ENCODE assay signal across 8 mouse cellular contexts in the genomic region with DNA sequence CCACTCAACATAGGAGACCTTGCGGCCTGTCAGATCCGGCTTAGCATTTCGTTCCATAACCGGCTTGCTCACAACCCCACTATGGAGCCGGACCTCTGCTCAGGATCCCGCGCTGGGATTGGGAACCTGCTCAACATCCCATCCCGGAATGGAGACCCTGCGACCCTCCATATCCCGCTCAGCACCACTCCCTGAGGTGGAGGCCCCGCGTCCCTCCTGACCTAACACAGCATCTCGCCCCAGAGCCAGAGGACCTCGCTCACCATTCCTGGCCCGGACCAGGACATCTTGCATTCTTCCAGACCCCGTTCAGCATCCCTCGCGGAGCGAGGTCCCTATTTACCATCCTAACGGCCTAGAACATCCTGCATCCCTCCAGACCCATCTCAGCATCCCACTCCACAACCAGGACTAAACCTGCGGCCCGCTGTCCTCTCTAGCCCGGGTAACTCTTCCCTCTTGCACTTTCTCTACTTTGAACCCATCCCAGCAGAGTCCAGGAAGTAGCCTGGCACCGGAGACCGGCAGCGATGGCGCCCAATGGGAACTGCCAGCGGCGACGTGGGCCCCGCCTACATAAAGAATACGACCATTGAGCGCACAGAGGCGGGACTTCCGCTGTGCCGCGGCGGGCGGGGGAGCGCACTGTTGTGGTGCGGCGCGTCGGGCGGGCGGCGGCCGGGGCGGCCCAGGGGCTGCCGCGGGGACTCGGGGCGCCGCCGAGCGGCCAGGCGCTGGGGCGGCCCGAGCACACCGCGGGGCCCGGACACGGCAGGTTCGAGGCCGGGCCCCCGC. TPM values are rescaled to one million over a fixed set of nuclear protein-coding genes. Genes with fewer than 3 reads are reported as not detected.
DNase-seq lines count a peak whose midpoint lies in the region; ATAC-seq and TF ChIP-seq lines count a peak whose summit lies in the region.

A gene (plus strand): TSS at position 667 of the 795 bp plus-strand sequence.

- intact Hi-C loops in heart, postnatal 14 days (cut with DNase I): no loop called here

- TF ChIP-seq EP300 in ES-Bruce4 (IDR thresholded peaks at IDR 0.05; ENCODE audit: insufficient read depth, low read depth, low read length): no peak

- TF ChIP-seq POLR2A in ES-Bruce4 (IDR thresholded peaks at IDR 0.05; ENCODE audit: insufficient read depth, low read length): no peak

- H3K4me2 ChIP-seq in forebrain, embryonic 14.5 days (ENCODE audit: low read length): peak within 1 kb of the TSS; percentile 98
- peak within 1 kb of the TSS; percentile 95 for H3K4me2 ChIP-seq in neural tube, embryonic 15.5 days

- peak; percentile 97 for ATAC-seq in cerebellum, adult (ENCODE audit: insufficient number of reproducible peaks, low FRiP score, low TSS enrichment)
- peak; percentile 98 for ATAC-seq in forebrain, embryonic 14.5 days
- peak; percentile 98 for ATAC-seq in neural tube, embryonic 15.5 days (ENCODE audit: low FRiP score)

- no peaks in the 10 kb centered on the region for H3K9me3 ChIP-seq in ES-Bruce4 (replicated peaks; ENCODE audit: control insufficient read depth, insufficient read depth, low read length, poor library complexity, severe bottlenecking)
- H3K9me3 ChIP-seq in forebrain, embryonic 14.5 days (replicated peaks; ENCODE audit: control insufficient read depth, low read length): no peaks in the 10 kb centered on the region
- no peaks in the 10 kb centered on the region for H3K9me3 ChIP-seq in neural tube, embryonic 15.5 days (replicated peaks)

- peak within 1 kb of the TSS; percentile 91 for H3K9ac ChIP-seq in ES-Bruce4 (ENCODE audit: low read depth, poor library complexity, severe bottlenecking)
- H3K9ac ChIP-seq in forebrain, embryonic 14.5 days (ENCODE audit: low read length): peak within 1 kb of the TSS; percentile 87
- peak within 1 kb of the TSS; percentile 88 for H3K9ac ChIP-seq in neural tube, embryonic 15.5 days (replicated peaks)

- no peaks in the 10 kb centered on the region; the same call in 1 of the 2 replicates for H3K27me3 ChIP-seq in ES-Bruce4 (ENCODE audit: control insufficient read depth, insufficient read depth, low read length, poor library complexity, severe bottlenecking)
- H3K27me3 ChIP-seq in forebrain, embryonic 14.5 days (replicated peaks; ENCODE audit: control insufficient read depth, insufficient read depth, low read length): no peaks in the 10 kb centered on the region
- no peaks in the 10 kb centered on the region for H3K27me3 ChIP-seq in neural tube, embryonic 15.5 days (replicated peaks)

- under 1% methylated on average over 66 of the region's 66 CpGs for WGBS in forebrain, embryonic 14.5 days
- WGBS in neural tube, embryonic 15.5 days: under 1% methylated on average over 64 of the region's 66 CpGs

- peak; percentile 97 for DNase-seq in forebrain, embryonic 14.5 days (ENCODE audit: low spot score)
- peak; percentile 98 for DNase-seq in heart, postnatal 14 days
- DNase-seq in layer of hippocampus, adult 11-12 months (ENCODE audit: low spot score): peak; percentile 97
- DNase-seq in lung, adult 18-20 months: peak; percentile 97
- DNase-seq in testis, postnatal 14 days (ENCODE audit: low spot score): peak; percentile 95

- H3K36me3 ChIP-seq in ES-Bruce4 (ENCODE audit: control insufficient read depth, insufficient read depth, low read length, poor library complexity, severe bottlenecking): no peaks in the 10 kb centered on the region
- H3K36me3 ChIP-seq in forebrain, embryonic 14.5 days (ENCODE audit: control insufficient read depth, insufficient read depth, low read length): no peaks in the 10 kb centered on the region
- no peaks in the 10 kb centered on the region for H3K36me3 ChIP-seq in neural tube, embryonic 15.5 days

- peak within 1 kb of the TSS; percentile 46 for H3K27ac ChIP-seq in ES-Bruce4 (ENCODE audit: insufficient read depth, low read length)
- peak within 1 kb of the TSS; percentile 48; the same call in 1 of the 2 replicates for H3K27ac ChIP-seq in forebrain, embryonic 14.5 days (ENCODE audit: low read depth, low read length)
- H3K27ac ChIP-seq in neural tube, embryonic 15.5 days (replicated peaks): peak within 1 kb of the TSS; percentile 76

- H3K4me3 ChIP-seq in ES-Bruce4 (ENCODE audit: low read depth, low read length): peak within 1 kb of the TSS; percentile 93
- peak within 1 kb of the TSS; percentile 95 for H3K4me3 ChIP-seq in forebrain, embryonic 14.5 days (ENCODE audit: low read depth, low read length)
- peak within 1 kb of the TSS; percentile 90 for H3K4me3 ChIP-seq in neural tube, embryonic 15.5 days (replicated peaks)

- no peak for TF ChIP-seq CTCF in ES-Bruce4 (IDR thresholded peaks at IDR 0.05; ENCODE audit: low read depth, low read length)

- no peaks in the 10 kb centered on the region for H3K4me1 ChIP-seq in ES-Bruce4 (ENCODE audit: control insufficient read depth, insufficient read depth, low read length)
- peaks cover 18% of the 10 kb centered on the region for H3K4me1 ChIP-seq in forebrain, embryonic 14.5 days (ENCODE audit: control insufficient read depth, insufficient read depth, low read length)
- H3K4me1 ChIP-seq in neural tube, embryonic 15.5 days: peaks cover 29% of the 10 kb centered on the region

RNA-seq across cellular contexts. Expression of the gene that starts here (rescaled TPM):
- 15.2 and 19.8 TPM in 2 replicates for polyA plus RNA-seq in ES-Bruce4 (2011; ENCODE audit: insufficient read depth, insufficient read length, low read depth, missing spikeins)
- 7.8 and 8.5 TPM in 2 replicates for polyA plus RNA-seq in forebrain, embryonic 14.5 days (2014; fragmentation: Nextera tagmentation; extraction: Ambion mirVana)
- total RNA-seq in heart, postnatal 14 days (2021): 10 to 100 TPM; 34.3 to 35.6 TPM
- polyA plus RNA-seq in neural tube, embryonic 15.5 days (2015; fragmentation: Nextera tagmentation; extraction: Ambion mirVana): 9.7 and 12.4 TPM in 2 replicates

Comparison
In these comparisons a context has a peak if more than half of its experiments do, and no peak if none do; other contexts are left out.
1. Peak in every context shown above with its lines: DNase-seq, ATAC-seq, H3K4me3 ChIP-seq and H3K27ac ChIP-seq.